Mouse (Mus musculus): ENCODE results near the gene Herc3. TPM values are rescaled to one million over a fixed set of nuclear protein-coding genes. Genes with fewer than 3 reads are reported as not detected.
"Not testable (repeated sequence)": the region's sequence is repeated elsewhere in the genome, so short reads cannot be mapped to it uniquely, and the experiment has no call there.

The Herc3 gene
- polyA plus RNA-seq (2014; fragmentation: Nextera tagmentation; extraction: Ambion mirVana), result 29.2 and 30.4 TPM in 2 replicates

GRCm38 (mm10) chr6:58831232-58832009, at the start of gene Herc3:
Gene Herc3, plus strand, starts transcription at chr6:58831465.
- ATAC-seq (ENCODE audit: low FRiP score, low TSS enrichment) (peak; percentile 87), DNase-seq (peak; percentile 86)
- Histone ChIP-seq H3K27me3 (ENCODE audit: control insufficient read depth, insufficient read depth, low read length) (no peaks in the 10 kb centered on the region), H3K9me3 (ENCODE audit: control insufficient read depth, low read length) (no peaks in the 10 kb centered on the region), H3K9ac (replicated peaks; ENCODE audit: low read length) (peak within 1 kb of the TSS; percentile 88), H3K4me3 (replicated peaks; ENCODE audit: low read depth, low read length) (peak within 1 kb of the TSS; percentile 82), H3K4me2 (ENCODE audit: low read length) (peak within 1 kb of the TSS; percentile 81), H3K27ac (replicated peaks; ENCODE audit: low read depth, low read length) (peak within 1 kb of the TSS; percentile 89), H3K36me3 (ENCODE audit: control insufficient read depth, insufficient read depth, low read length) (no peaks in the 10 kb centered on the region), H3K4me1 (ENCODE audit: control insufficient read depth, insufficient read depth, low read length) (peaks cover 16% of the 10 kb centered on the region; the same call in 1 of the 2 replicates)
- under 1% methylated on average over 76 of the region's 83 CpGs for WGBS

DNA sequence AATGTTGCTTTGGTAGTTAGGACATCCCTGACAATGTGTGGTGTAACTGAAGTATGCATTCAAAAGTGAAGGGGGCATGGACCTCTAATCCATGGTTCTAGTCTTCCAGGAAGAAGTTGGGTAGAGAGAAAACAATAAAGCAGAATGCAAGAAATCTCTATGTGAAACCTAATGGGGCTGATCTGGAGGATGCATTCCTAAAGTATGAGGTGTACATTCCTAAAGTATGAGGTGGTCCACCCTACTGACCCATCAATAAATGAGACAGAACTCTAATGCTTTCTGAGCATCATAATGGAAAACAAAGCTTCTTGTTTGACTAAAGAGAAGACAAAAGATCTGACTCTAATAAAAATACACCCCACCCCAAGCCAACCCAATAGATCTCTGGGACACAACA, 29.9 kb upstream of the Herc3 start:
- ATAC-seq (ENCODE audit: low FRiP score, low TSS enrichment) (no peak), DNase-seq (no peak)
- Histone ChIP-seq H3K27me3 (ENCODE audit: control insufficient read depth, insufficient read depth, low read length) (no peaks in the 10 kb centered on the region), H3K9me3 (ENCODE audit: control insufficient read depth, low read length) (no peaks in the 10 kb centered on the region), H3K9ac (replicated peaks; ENCODE audit: low read length) (no peak overlapping the region), H3K4me2 (ENCODE audit: low read length) (no peak overlapping the region), H3K4me1 (ENCODE audit: control insufficient read depth, insufficient read depth, low read length) (no peaks in the 10 kb centered on the region), H3K4me3 (replicated peaks; ENCODE audit: low read depth, low read length) (no peak overlapping the region), H3K27ac (replicated peaks; ENCODE audit: low read depth, low read length) (no peak overlapping the region), H3K36me3 (ENCODE audit: control insufficient read depth, insufficient read depth, low read length) (no peaks in the 10 kb centered on the region)

- H3K9me3 ChIP-seq (ENCODE audit: control insufficient read depth, low read length), result no peaks in the 10 kb centered on the region
- no peaks in the 10 kb centered on the region for H3K4me1 ChIP-seq (ENCODE audit: control insufficient read depth, insufficient read depth, low read length)
- H3K9ac ChIP-seq (replicated peaks; ENCODE audit: low read length), result no peak overlapping the region
- no peaks in the 10 kb centered on the region for H3K27me3 ChIP-seq (ENCODE audit: control insufficient read depth, insufficient read depth, low read length)
- H3K4me3 ChIP-seq (replicated peaks; ENCODE audit: low read depth, low read length), result no peak overlapping the region
- ATAC-seq (ENCODE audit: low FRiP score, low TSS enrichment) (no peak), DNase-seq (no peak)
- H3K4me2 ChIP-seq (ENCODE audit: low read length), result no peak overlapping the region
- no peaks in the 10 kb centered on the region for H3K36me3 ChIP-seq (ENCODE audit: control insufficient read depth, insufficient read depth, low read length)
- no peak overlapping the region for H3K27ac ChIP-seq (replicated peaks; ENCODE audit: low read depth, low read length)
Measured at GRCm38 (mm10) chr6:58814381-58814780, 16.9 kb upstream of the Herc3 start.

DNA sequence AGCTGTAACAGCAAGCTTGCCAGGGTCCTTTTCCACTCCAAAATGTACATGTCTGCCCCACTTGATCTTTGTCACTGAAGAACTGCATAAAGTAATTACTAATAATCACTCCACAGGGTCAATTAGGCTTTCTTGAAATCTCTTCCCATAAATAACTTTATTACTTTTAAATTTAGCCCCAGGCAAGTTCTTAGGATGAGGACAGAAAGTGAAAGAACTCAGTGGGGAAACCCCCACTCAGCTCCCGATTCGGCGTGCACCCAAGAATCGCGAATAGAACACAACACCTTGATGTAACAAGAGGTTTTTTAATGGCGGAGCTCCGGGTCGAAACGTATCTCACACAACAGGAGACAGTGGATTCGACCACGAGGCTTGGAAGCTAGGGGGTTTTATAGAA, 14.2 kb upstream of the Herc3 start:
- not testable (repeated sequence) for H3K4me2 ChIP-seq (ENCODE audit: low read length); H3K27ac ChIP-seq (replicated peaks; ENCODE audit: low read depth, low read length); H3K9me3 ChIP-seq (ENCODE audit: control insufficient read depth, low read length); H3K36me3 ChIP-seq (ENCODE audit: control insufficient read depth, insufficient read depth, low read length); H3K27me3 ChIP-seq (ENCODE audit: control insufficient read depth, insufficient read depth, low read length); DNase-seq; H3K9ac ChIP-seq (replicated peaks; ENCODE audit: low read length); ATAC-seq (ENCODE audit: low FRiP score, low TSS enrichment); H3K4me1 ChIP-seq (ENCODE audit: control insufficient read depth, insufficient read depth, low read length); H3K4me3 ChIP-seq (replicated peaks; ENCODE audit: low read depth, low read length)
- 98% methylated on average over 5 of the region's 11 CpGs for WGBS

GRCm38 (mm10) chr6:58825619-58826018, 5.6 kb upstream of the Herc3 start:
- Histone ChIP-seq H3K9ac (replicated peaks; ENCODE audit: low read length) (no peak overlapping the region), H3K9me3 (ENCODE audit: control insufficient read depth, low read length) (no peaks in the 10 kb centered on the region), H3K36me3 (ENCODE audit: control insufficient read depth, insufficient read depth, low read length) (no peaks in the 10 kb centered on the region), H3K4me2 (ENCODE audit: low read length) (no peak overlapping the region), H3K27ac (replicated peaks; ENCODE audit: low read depth, low read length) (no peak overlapping the region), H3K4me3 (replicated peaks; ENCODE audit: low read depth, low read length) (no peak overlapping the region), H3K27me3 (ENCODE audit: control insufficient read depth, insufficient read depth, low read length) (no peaks in the 10 kb centered on the region), H3K4me1 (ENCODE audit: control insufficient read depth, insufficient read depth, low read length) (no peaks in the 10 kb centered on the region)
- WGBS, result 86% methylated on average over 2 of the region's 2 CpGs
- no peak for DNase-seq
- ATAC-seq (ENCODE audit: low FRiP score, low TSS enrichment), result no peak

GRCm38 (mm10) chr6:58826089-58826488, 5.2 kb upstream of the Herc3 start:
- Histone ChIP-seq H3K27me3 (ENCODE audit: control insufficient read depth, insufficient read depth, low read length) (no peaks in the 10 kb centered on the region), H3K36me3 (ENCODE audit: control insufficient read depth, insufficient read depth, low read length) (no peaks in the 10 kb centered on the region), H3K4me3 (replicated peaks; ENCODE audit: low read depth, low read length) (no peak overlapping the region), H3K4me2 (ENCODE audit: low read length) (no peak overlapping the region), H3K9me3 (ENCODE audit: control insufficient read depth, low read length) (no peaks in the 10 kb centered on the region), H3K27ac (replicated peaks; ENCODE audit: low read depth, low read length) (no peak overlapping the region), H3K4me1 (ENCODE audit: control insufficient read depth, insufficient read depth, low read length) (no peaks in the 10 kb centered on the region), H3K9ac (replicated peaks; ENCODE audit: low read length) (no peak overlapping the region)
- ATAC-seq (ENCODE audit: low FRiP score, low TSS enrichment), result no peak
- 84% methylated on average over 2 of the region's 2 CpGs for WGBS
- DNase-seq, result no peak

DNA sequence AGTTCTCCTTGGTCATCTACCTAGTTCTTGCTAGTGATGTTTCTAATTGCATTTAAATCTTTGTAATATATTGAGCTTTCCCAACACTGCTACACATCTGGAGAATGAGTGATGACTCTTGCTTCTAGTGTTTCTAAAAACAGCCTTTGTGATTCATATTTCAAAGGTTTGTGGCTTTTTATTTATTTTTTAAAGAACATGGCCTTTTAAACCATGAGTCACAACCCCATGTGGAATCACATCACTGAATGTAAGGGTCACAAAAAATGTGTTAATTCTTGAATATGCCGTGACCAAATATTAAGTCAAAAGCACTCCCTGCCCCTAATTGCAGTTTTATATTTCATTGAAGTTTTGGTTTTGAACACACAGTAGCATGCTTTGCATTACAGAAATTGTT, 2.7 kb upstream of the Herc3 start:
- H3K36me3 ChIP-seq (ENCODE audit: control insufficient read depth, insufficient read depth, low read length), result no peaks in the 10 kb centered on the region
- H3K9me3 ChIP-seq (ENCODE audit: control insufficient read depth, low read length), result no peaks in the 10 kb centered on the region
- ATAC-seq (ENCODE audit: low FRiP score, low TSS enrichment) (no peak), DNase-seq (no peak)
- H3K4me2 ChIP-seq (ENCODE audit: low read length), result no peak overlapping the region
- peaks cover 12% of the 10 kb centered on the region; the same call in 1 of the 2 replicates for H3K4me1 ChIP-seq (ENCODE audit: control insufficient read depth, insufficient read depth, low read length)
- no peaks in the 10 kb centered on the region for H3K27me3 ChIP-seq (ENCODE audit: control insufficient read depth, insufficient read depth, low read length)
- WGBS, result 87% methylated on average over 1 of the region's 1 CpGs
- H3K9ac ChIP-seq (replicated peaks; ENCODE audit: low read length), result no peak overlapping the region
- no peak overlapping the region for H3K4me3 ChIP-seq (replicated peaks; ENCODE audit: low read depth, low read length)
- no peak overlapping the region for H3K27ac ChIP-seq (replicated peaks; ENCODE audit: low read depth, low read length)

- Histone ChIP-seq H3K9ac (replicated peaks; ENCODE audit: low read length) (peak overlapping the region; percentile 88), H3K27me3 (ENCODE audit: control insufficient read depth, insufficient read depth, low read length) (no peaks in the 10 kb centered on the region), H3K4me3 (replicated peaks; ENCODE audit: low read depth, low read length) (peak overlapping the region; percentile 82), H3K4me1 (ENCODE audit: control insufficient read depth, insufficient read depth, low read length) (peaks cover 16% of the 10 kb centered on the region; the same call in 1 of the 2 replicates), H3K27ac (replicated peaks; ENCODE audit: low read depth, low read length) (peak overlapping the region; percentile 89), H3K36me3 (ENCODE audit: control insufficient read depth, insufficient read depth, low read length) (no peaks in the 10 kb centered on the region), H3K4me2 (ENCODE audit: low read length) (peak overlapping the region; percentile 81), H3K9me3 (ENCODE audit: control insufficient read depth, low read length) (no peaks in the 10 kb centered on the region)
- DNase-seq (no peak), ATAC-seq (ENCODE audit: low FRiP score, low TSS enrichment) (peak; percentile 22; the same call in 1 of the 2 replicates)
- 10% methylated on average over 7 of the region's 7 CpGs for WGBS
Measured at GRCm38 (mm10) chr6:58830840-58831231, 429 bp upstream of the Herc3 start.

- Histone ChIP-seq H3K9me3 (ENCODE audit: control insufficient read depth, low read length) (no peaks in the 10 kb centered on the region), H3K4me3 (replicated peaks; ENCODE audit: low read depth, low read length) (peak overlapping the region; percentile 82), H3K4me1 (ENCODE audit: control insufficient read depth, insufficient read depth, low read length) (peaks cover 16% of the 10 kb centered on the region; the same call in 1 of the 2 replicates), H3K4me2 (ENCODE audit: low read length) (peak overlapping the region; percentile 81), H3K27ac (replicated peaks; ENCODE audit: low read depth, low read length) (no peak overlapping the region), H3K27me3 (ENCODE audit: control insufficient read depth, insufficient read depth, low read length) (no peaks in the 10 kb centered on the region), H3K36me3 (ENCODE audit: control insufficient read depth, insufficient read depth, low read length) (no peaks in the 10 kb centered on the region), H3K9ac (replicated peaks; ENCODE audit: low read length) (peak overlapping the region; percentile 88; the same call in 1 of the 2 replicates)
- 40% methylated on average over 7 of the region's 7 CpGs for whole genome bisulfite sequencing
- ATAC-seq (ENCODE audit: low FRiP score, low TSS enrichment), result no peak
- DNase-seq, result peak; percentile 68
Measured at GRCm38 (mm10) chr6:58832591-58833018, 1.3 kb downstream of the Herc3 start.

Measured in midbrain, embryonic 14.5 days (tissue).